Mouse (Mus musculus): ENCODE data around the gene Wdr46. TPM values are rescaled to one million over a fixed set of nuclear protein-coding genes. Genes with fewer than 3 reads are reported as not detected.
A peak's percentile ranks its signal among the peaks of the same experiment; 100 is the strongest.
"Not testable (repeated sequence)": the region's sequence is repeated elsewhere in the genome, so short reads cannot be mapped to it uniquely, and the experiment has no call there.

The Wdr46 gene
- total RNA-seq, 4 experiments from 2014 or later: 30.0 to 43.8 (median 35.1) TPM

GRCm38 (mm10) chr17:33980181-33981035, 39.9 kb downstream of the Wdr46 start:
- DNase-seq: no peak

GRCm38 (mm10) chr17:33981192-33981909, 40.9 kb downstream of the Wdr46 start:
- peak; percentile 89 for DNase-seq

GRCm38 (mm10) chr17:33982136-33982535, 41.7 kb downstream of the Wdr46 start:
- not testable (repeated sequence) for DNase-seq

- no peak for DNase-seq
These were observed 51.6 kb downstream of the Wdr46 start for GRCm38 (mm10) chr17:33991788-33992664.

GRCm38 (mm10) chr17:33994959-33995358, 54.5 kb downstream of the Wdr46 start:
- no peak for DNase-seq

GRCm38 (mm10) chr17:33995651-33996050, 55.2 kb downstream of the Wdr46 start:
- no peak for DNase-seq

GRCm38 (mm10) chr17:33997025-33997424, 56.6 kb downstream of the Wdr46 start:
- not testable (repeated sequence) for DNase-seq

GRCm38 (mm10) chr17:33998697-33999096, 58.2 kb downstream of the Wdr46 start:
- DNase-seq: not testable (repeated sequence)

Other genes with a start within 250 kb of the Wdr46 start
- gene March2, start 222.0 kb upstream of the Wdr46 start, total RNA-seq (2022): 100 to 1,000 TPM in 3 of 4 experiments, 10 to 100 TPM in 1; 96.1 to 125 (median 112) TPM
- 100 to 1,000 TPM; 251 to 297 (median 270) TPM for gene Rab11b, start 180.1 kb upstream of the Wdr46 start, total RNA-seq (2022)
- gene Angptl4, start 158.8 kb upstream of the Wdr46 start, total RNA-seq (2022): 10 to 100 TPM; 37.2 to 78.4 (median 46.3) TPM
- gene Kank3, start 130.1 kb upstream of the Wdr46 start, total RNA-seq (2022): 100 to 1,000 TPM in 3 of 4 experiments, 10 to 100 TPM in 1; 69.8 to 130 (median 111) TPM
- gene Rps28, start 116.1 kb upstream of the Wdr46 start, total RNA-seq (2022): 1,000 to 10,000 TPM; 1,538 to 1,820 (median 1,607) TPM
- 100 to 1,000 TPM; 371 to 504 (median 430) TPM for gene Ndufa7, start 116.1 kb upstream of the Wdr46 start, total RNA-seq (2022)
- gene Cd320, start 97.6 kb upstream of the Wdr46 start, total RNA-seq (2022): 10 to 100 TPM; 29.5 to 63.3 (median 37.6) TPM
- gene Gm7029, start 66.8 kb upstream of the Wdr46 start, total RNA-seq (2022): not detected
- 1 to 10 TPM; 1.7 to 3.2 (median 2.6) TPM for gene Kifc1, start 50.0 kb upstream of the Wdr46 start, total RNA-seq (2022)
- gene Platr17, start 35.5 kb upstream of the Wdr46 start, total RNA-seq (2022): not detected
- gene Daxx, start 31.2 kb upstream of the Wdr46 start, total RNA-seq (2022): 10 to 100 TPM; 30.2 to 36.2 (median 33.8) TPM
- 100 to 1,000 TPM; 195 to 259 (median 213) TPM for gene Tapbp, start 24.8 kb upstream of the Wdr46 start, total RNA-seq (2022)
- 10 to 100 TPM; 35.3 to 39.7 (median 37.5) TPM for gene Zbtb22, start 24.8 kb upstream of the Wdr46 start, total RNA-seq (2022)
- gene Rgl2, start 11.1 kb upstream of the Wdr46 start, total RNA-seq (2022): 10 to 100 TPM; 42.1 to 76.2 (median 60.1) TPM
- 100 to 1,000 TPM in 1 of 4 experiments, 10 to 100 TPM in 3; 74.1 to 119 (median 79.6) TPM for gene Pfdn6, start 317 bp upstream of the Wdr46 start, total RNA-seq (2022)
- gene B3galt4, start 10.8 kb downstream of the Wdr46 start, total RNA-seq (2022): 1 to 10 TPM; 6.9 to 8.7 (median 7.6) TPM
- 10 to 100 TPM; 58.6 to 83.5 (median 69.6) TPM for gene Vps52, start 15.2 kb downstream of the Wdr46 start, total RNA-seq (2022)
- gene Rps18, start 15.3 kb downstream of the Wdr46 start, total RNA-seq (2022): 100 to 1,000 TPM; 668 to 711 (median 693) TPM
- gene H2-K1, start 59.7 kb downstream of the Wdr46 start, total RNA-seq (2022): 100 to 1,000 TPM; 493 to 638 (median 583) TPM
- gene Ring1, start 84.0 kb downstream of the Wdr46 start, total RNA-seq (2022): 10 to 100 TPM; 42.7 to 84.4 (median 60.7) TPM
- 100 to 1,000 TPM; 249 to 289 (median 271) TPM for gene H2-Ke6, start 87.4 kb downstream of the Wdr46 start, total RNA-seq (2022)
- 100 to 1,000 TPM; 176 to 248 (median 200) TPM for gene Slc39a7, start 91.0 kb downstream of the Wdr46 start, total RNA-seq (2022)
- gene Rxrb, start 91.2 kb downstream of the Wdr46 start, total RNA-seq (2022): 10 to 100 TPM; 54.8 to 70.9 (median 62.7) TPM
- 1 to 10 TPM in 3 of 4 experiments, under 1 TPM in 1; 0.55 to 1.7 (median 1.4) TPM for gene Col11a2, start 98.8 kb downstream of the Wdr46 start, total RNA-seq (2022)
- gene H2-Oa, start 151.7 kb downstream of the Wdr46 start, total RNA-seq (2022): 1 to 10 TPM in 1 of 4 experiments, under 1 TPM in 3; 0.24 to 1.1 (median 0.64) TPM
- 10 to 100 TPM; 12.2 to 24.6 (median 21.1) TPM for gene H2-DMa, start 178.9 kb downstream of the Wdr46 start, total RNA-seq (2022)
- gene Brd2, start 182.0 kb downstream of the Wdr46 start, total RNA-seq (2022): 100 to 1,000 TPM; 185 to 240 (median 215) TPM
- 1 to 10 TPM; 2.0 to 4.5 (median 4.0) TPM for gene H2-DMb2, start 202.6 kb downstream of the Wdr46 start, total RNA-seq (2022)
- 10 to 100 TPM in 2 of 4 experiments, 1 to 10 TPM in 2; 5.2 to 11.5 (median 10.5) TPM for gene H2-DMb1, start 212.4 kb downstream of the Wdr46 start, total RNA-seq (2022)
- 10 to 100 TPM; 19.5 to 22.2 (median 21.3) TPM for gene Tap1, start 246.9 kb downstream of the Wdr46 start, total RNA-seq (2022)
- gene Psmb9, start 247.1 kb downstream of the Wdr46 start, total RNA-seq (2022): 10 to 100 TPM; 16.7 to 30.6 (median 25.5) TPM